Mouse (Mus musculus) erythroblast, embryonic 14.5 days (primary cell): Measurements from ENCODE around the gene Abraxas2.

ENCODE experiments used
- GATA1 ChIP-seq: IDR thresholded peaks from 2 replicates; pipeline ENCODE4 v1.6.1; 2012; ENCODE audit warnings: low read length, inconsistent platforms, mixed read lengths
- TAL1 ChIP-seq: IDR thresholded peaks from 3 replicates; pipeline ENCODE4 v1.6.1; 2012; ENCODE audit warnings: low read length, inconsistent platforms, mixed read lengths

- no peak for TF ChIP-seq GATA1
- TF ChIP-seq TAL1, result no peak
These were observed 36.0 kb downstream of the Abraxas2 start for GRCm38 (mm10) chr7:132894841-132895555.
